ENCODE assay signal across 14 mouse cellular contexts in genomic region chr7:80604908-80605556, GRCm38 (mm10).
DNase-seq lines count a peak whose midpoint lies in the region; ATAC-seq and TF ChIP-seq lines count a peak whose summit lies in the region.
"Had no signal": no experiment of that assay in that cellular context is flagged by ENCODE, and none has a peak within 500 bp of the region (broad histone marks: within the 10 kb centered on the region; RNA-seq: fewer than 3 reads in every experiment).

No protein-coding gene starts in this region.

- H3K27me3 ChIP-seq in midbrain, embryonic 10.5 days (ENCODE audit: low read depth, poor library complexity, severe bottlenecking), result no peaks in the 10 kb centered on the region
- H3K27me3 ChIP-seq in midbrain, embryonic 16.5 days (ENCODE audit: control insufficient read depth, insufficient read depth, low read depth, low read length), result no peaks in the 10 kb centered on the region
- no peaks in the 10 kb centered on the region for H3K27me3 ChIP-seq in stomach, postnatal 0 days (ENCODE audit: control insufficient read depth, insufficient read depth, low read length)
- H3K27me3 ChIP-seq: neural tube, embryonic 15.5 days had no signal

- 0 out of 2 replicates have a peak, but pooled peaks have one; percentile 0 for TF ChIP-seq CTCF in stomach, postnatal 0 days (IDR thresholded peaks at IDR 0.05; ENCODE audit: low read depth)

- WGBS in midbrain, embryonic 10.5 days, result 33% methylated on average over 11 of the region's 11 CpGs
- WGBS in midbrain, embryonic 16.5 days, result 28% methylated on average over 11 of the region's 11 CpGs
- WGBS in stomach, postnatal 0 days, result 38% methylated on average over 11 of the region's 11 CpGs

- H3K27ac ChIP-seq in midbrain, embryonic 10.5 days (replicated peaks), result no peak overlapping the region
- H3K27ac ChIP-seq in midbrain, embryonic 16.5 days (ENCODE audit: low read length), result no peak overlapping the region
- H3K27ac ChIP-seq in stomach, postnatal 0 days (replicated peaks), result no peak overlapping the region
- H3K27ac ChIP-seq: neural tube, embryonic 15.5 days had no signal

- H3K9ac ChIP-seq in midbrain, embryonic 16.5 days (ENCODE audit: low read depth, low read length), result no peak overlapping the region
- peak overlapping the region; percentile 27; the same call in 1 of the 2 replicates for H3K9ac ChIP-seq in stomach, postnatal 0 days (ENCODE audit: low read length)
- H3K9ac ChIP-seq: heart, embryonic 12.5 days; neural tube, embryonic 15.5 days had no signal

- no peak for TF ChIP-seq EP300 in stomach, postnatal 0 days (optimal IDR thresholded peaks at IDR 0.05)

- H3K4me1 ChIP-seq in midbrain, embryonic 10.5 days, result peaks cover 23% of the 10 kb centered on the region
- no peaks in the 10 kb centered on the region for H3K4me1 ChIP-seq in midbrain, embryonic 16.5 days (ENCODE audit: control insufficient read depth, insufficient read depth, low read length)
- H3K4me1 ChIP-seq in stomach, postnatal 0 days (replicated peaks; ENCODE audit: control insufficient read depth, insufficient read depth), result no peaks in the 10 kb centered on the region

- no peak for ATAC-seq in midbrain, embryonic 16.5 days
- no peak for ATAC-seq in stomach, postnatal 0 days (ENCODE audit: low FRiP score, low TSS enrichment)

- H3K36me3 ChIP-seq in midbrain, embryonic 10.5 days, result 0 out of 2 replicates have a peak, but pooled peaks cover 5% of the 10 kb centered on the region
- H3K36me3 ChIP-seq in midbrain, embryonic 16.5 days (ENCODE audit: control insufficient read depth, insufficient read depth, low read length), result 0 out of 2 replicates have a peak, but pooled peaks cover 3% of the 10 kb centered on the region
- H3K36me3 ChIP-seq in stomach, postnatal 0 days (ENCODE audit: control insufficient read depth, insufficient read depth, low read length), result no peaks in the 10 kb centered on the region

- no peaks in the 10 kb centered on the region for H3K9me3 ChIP-seq in midbrain, embryonic 10.5 days (replicated peaks)
- H3K9me3 ChIP-seq in midbrain, embryonic 16.5 days (replicated peaks; ENCODE audit: control insufficient read depth, low read length, poor library complexity, severe bottlenecking), result no peaks in the 10 kb centered on the region
- H3K9me3 ChIP-seq in stomach, postnatal 0 days (ENCODE audit: control insufficient read depth, low read length), result no peaks in the 10 kb centered on the region
- H3K9me3 ChIP-seq: heart, embryonic 12.5 days; neural tube, embryonic 15.5 days had no signal

- DNase-seq in embryo, embryonic 11 days, result peak; percentile 25
- DNase-seq in embryo, embryonic 10 days (ENCODE audit: low spot score), result no peak
- DNase-seq in kidney, postnatal 10 days, result peak; percentile 61
- no peak for DNase-seq in kidney, postnatal 25 days
- peak; percentile 19 for DNase-seq in midbrain, embryonic 10.5 days (ENCODE audit: low spot score)
- DNase-seq in stomach, postnatal 0 days (ENCODE audit: low spot score), result no peak
- DNase-seq: cerebellum, adult 11-12 months; gastrocnemius, postnatal 25 days; heart, postnatal 4 days; thymus, postnatal 25 days had no signal

- H3K4me2 ChIP-seq in midbrain, embryonic 16.5 days (ENCODE audit: low read length), result no peak overlapping the region
- no peak overlapping the region for H3K4me2 ChIP-seq in stomach, postnatal 0 days (replicated peaks; ENCODE audit: low read depth)
- H3K4me2 ChIP-seq: heart, embryonic 12.5 days; neural tube, embryonic 15.5 days had no signal

- no peak overlapping the region for H3K4me3 ChIP-seq in midbrain, embryonic 10.5 days
- no peak overlapping the region for H3K4me3 ChIP-seq in midbrain, embryonic 16.5 days (ENCODE audit: low read depth, low read length)
- no peak overlapping the region for H3K4me3 ChIP-seq in stomach, postnatal 0 days (ENCODE audit: low read depth, low read length)
- H3K4me3 ChIP-seq: erythroblast, embryonic 14.5 days; heart, embryonic 12.5 days; neural tube, embryonic 15.5 days had no signal

Comparison
In these comparisons a context has a peak if more than half of its experiments do, and no peak if none do; other contexts are left out.
1. DNase-seq: peak in embryo, embryonic 11 days (single experiment), kidney, postnatal 10 days (single experiment) and midbrain, embryonic 10.5 days (single experiment); none in embryo, embryonic 10 days (single experiment), kidney, postnatal 25 days (0 of 2) and stomach, postnatal 0 days (single experiment).